Mouse (Mus musculus) liver, postnatal 0 days (tissue): ENCODE measurements at regions not wholly inside any gene's neighbourhood (a gene's known extent, or its start where the extent isn't known, plus 50 kb on each side); places are given as distances from the start of the nearest gene placed in this dataset.

ENCODE experiments used
- ATAC-seq: fragments of 200-750 bp; cut with Nextera tagmentation; 2 replicates; pipeline ENCODE4 v1.8.0; 2017; ENCODE audit warnings: mild to moderate bottlenecking, moderate library complexity
- DNase-seq: peaks from one replicate; pipeline ENCODE4 v3.0.0-alpha.2; 2016
- H3K27ac ChIP-seq: fragments of 300-500 bp; sonication (generic); 2 replicates; pipeline ENCODE4 v1.5.1; 2014; ENCODE audit warnings: antibody characterized with exemption, moderate library complexity, mild to moderate bottlenecking, low read depth
- H3K27me3 ChIP-seq: fragments of 300-500 bp; sonication (generic); 2 replicates; pipeline ENCODE4 v1.6.1; 2014; ENCODE audit warnings: low read length, control low read depth, mixed read lengths; ENCODE audit not compliant: insufficient read depth
- H3K36me3 ChIP-seq: fragments of 300-500 bp; sonication (generic); replicated peaks from 2 replicates; pipeline ENCODE4 v1.6.1; 2014; ENCODE audit warnings: mild to moderate bottlenecking, control low read depth, low read length, moderate library complexity, mixed read lengths; ENCODE audit not compliant: insufficient read depth
- H3K4me1 ChIP-seq: fragments of 300-500 bp; sonication (generic); 2 replicates; pipeline ENCODE4 v1.6.1; 2014; ENCODE audit warnings: antibody characterized with exemption, mild to moderate bottlenecking, control low read depth; ENCODE audit not compliant: insufficient read depth
- H3K4me2 ChIP-seq: fragments of 300-500 bp; sonication (generic); 2 replicates; pipeline ENCODE4 v1.6.1; 2014; ENCODE audit warnings: low read depth, mild to moderate bottlenecking, low read length, moderate library complexity, mixed read lengths
- H3K4me3 ChIP-seq: fragments of 300-500 bp; sonication (generic); 2 replicates; pipeline ENCODE4 v1.5.1; 2014; ENCODE audit warnings: low read depth, low read length
- H3K9ac ChIP-seq: fragments of 300-500 bp; sonication (generic); replicated peaks from 2 replicates; pipeline ENCODE4 v1.6.1; 2014; ENCODE audit warnings: mild to moderate bottlenecking, moderate library complexity
- H3K9me3 ChIP-seq: fragments of 300-500 bp; sonication (generic); 2 replicates; pipeline ENCODE4 v1.6.1; 2016; ENCODE audit warnings: mild to moderate bottlenecking, control low read depth, low read length, mixed read lengths
- CTCF ChIP-seq: sonication (generic); IDR thresholded peaks from 2 replicates; pipeline ENCODE4 v1.5.1; 2016; ENCODE audit warnings: antibody characterized with exemption, low read depth
- EP300 ChIP-seq: IDR thresholded peaks from 2 replicates; pipeline ENCODE4 v1.6.1; 2016; ENCODE audit warnings: antibody characterized with exemption, low read depth, mild to moderate bottlenecking
- WGBS: fragments of 180-500 bp; shearing (Covaris S2); extraction: QIAGEN DNeasy Blood & Tissue Kit; methylation state at CpG from one replicate; pipeline ENCODE4 v1.1.7; 2014; ENCODE audit not compliant: insufficient replicate concordance; 5-methylcytosine and 5-hydroxymethylcytosine counted together

DNA sequence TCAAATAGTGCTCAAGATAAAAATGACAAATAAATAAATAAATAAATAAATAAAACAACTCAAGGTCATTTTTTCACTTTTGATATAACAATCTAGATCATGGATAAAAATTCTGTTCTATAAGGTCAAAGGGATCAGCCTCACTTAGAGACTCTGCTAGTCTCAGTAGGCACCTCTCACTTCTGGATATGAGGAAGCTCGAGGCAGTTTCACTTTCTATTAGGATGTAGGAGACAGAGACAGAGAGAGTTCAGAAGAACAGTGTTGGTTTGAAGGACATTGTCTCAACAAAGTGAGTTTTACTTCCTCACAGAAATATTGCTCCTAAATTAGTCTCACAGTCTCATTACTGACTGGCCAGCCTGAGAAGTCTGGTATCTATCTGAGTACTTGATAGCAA lies 458.9 kb downstream of the Trib2 start:
- H3K9me3 ChIP-seq = no peaks in the 10 kb centered on the region
- WGBS = 58% methylated on average over 1 of the region's 1 CpGs
- TF ChIP-seq EP300 (no peak), CTCF (no peak)
- H3K4me1 ChIP-seq = no peaks in the 10 kb centered on the region
- no peak overlapping the region for H3K27ac ChIP-seq
- H3K4me3 ChIP-seq = no peak overlapping the region
- ATAC-seq (no peak), DNase-seq (no peak)
- H3K27me3 ChIP-seq = no peaks in the 10 kb centered on the region
- H3K9ac ChIP-seq = no peak overlapping the region
- H3K4me2 ChIP-seq = no peak overlapping the region
- no peaks in the 10 kb centered on the region for H3K36me3 ChIP-seq

DNA sequence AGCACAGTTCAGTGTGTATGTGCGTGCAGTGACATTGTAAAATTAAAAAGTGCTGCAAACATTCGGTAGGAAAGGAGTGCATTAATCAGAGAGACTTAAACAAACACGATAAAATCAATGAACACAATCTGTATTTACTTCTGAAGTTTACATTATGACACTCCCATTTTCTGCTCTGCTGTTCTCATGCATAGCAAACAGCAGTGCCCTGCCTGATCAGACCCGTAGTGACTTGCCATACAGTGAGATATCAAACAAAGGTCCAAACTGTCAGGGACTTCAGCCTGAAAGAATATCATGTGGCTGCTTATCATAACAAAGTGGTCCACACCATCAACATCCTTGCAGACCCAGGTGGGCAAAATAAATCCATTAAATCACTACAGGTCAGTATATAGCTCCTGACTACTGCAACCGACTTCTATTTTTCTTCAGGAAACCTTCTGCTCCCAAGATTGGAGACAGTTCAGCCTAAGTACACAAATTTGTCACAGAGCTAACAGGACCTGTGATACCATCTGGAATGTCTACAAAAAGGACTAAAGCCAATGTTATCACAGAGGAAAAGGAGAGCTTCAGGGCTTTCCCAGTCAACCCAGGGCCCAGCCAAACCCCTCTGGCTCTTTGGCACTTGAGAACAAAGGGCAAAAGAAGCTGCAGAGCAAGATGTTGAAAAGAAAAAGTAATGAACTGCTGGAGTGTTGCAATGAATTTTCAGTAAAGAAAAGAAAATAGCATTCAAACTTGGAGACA lies 495.8 kb downstream of the Trib2 start:
- no peak overlapping the region for H3K4me3 ChIP-seq
- H3K27me3 ChIP-seq = no peaks in the 10 kb centered on the region
- H3K9me3 ChIP-seq = no peaks in the 10 kb centered on the region
- DNase-seq = no peak
- no peaks in the 10 kb centered on the region for H3K36me3 ChIP-seq
- TF ChIP-seq CTCF (no peak), EP300 (no peak)
- no peak overlapping the region for H3K9ac ChIP-seq
- no peak for ATAC-seq
- no peaks in the 10 kb centered on the region for H3K4me1 ChIP-seq
- H3K4me2 ChIP-seq = no peak overlapping the region
- H3K27ac ChIP-seq = no peak overlapping the region
- 52% methylated on average over 5 of the region's 5 CpGs for WGBS

DNA sequence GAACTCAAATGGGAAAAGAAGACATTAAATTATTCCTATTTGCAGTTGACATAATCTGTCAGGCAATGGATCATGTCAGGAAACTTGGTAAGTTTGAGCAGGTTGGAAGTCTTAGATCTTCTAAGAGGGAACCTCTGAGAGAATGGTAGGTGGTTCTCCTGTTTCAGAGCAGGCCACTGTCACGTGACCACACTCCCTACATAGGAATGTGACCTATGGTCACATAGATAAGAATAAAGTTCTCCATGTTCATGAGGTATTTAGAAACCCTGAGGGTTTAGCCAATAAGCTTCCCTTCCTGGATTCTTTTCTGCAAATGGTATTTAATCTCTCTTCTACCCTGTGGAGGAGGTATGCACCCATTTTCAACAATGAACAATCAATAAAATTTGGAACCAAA lies 497.1 kb downstream of the Trib2 start:
- Histone ChIP-seq H3K9me3 (no peaks in the 10 kb centered on the region), H3K27me3 (no peaks in the 10 kb centered on the region), H3K27ac (no peak overlapping the region), H3K4me3 (no peak overlapping the region), H3K9ac (no peak overlapping the region), H3K36me3 (no peaks in the 10 kb centered on the region), H3K4me1 (no peaks in the 10 kb centered on the region), H3K4me2 (no peak overlapping the region)
- DNase-seq (no peak), ATAC-seq (no peak)
- no peak for TF ChIP-seq EP300
- TF ChIP-seq CTCF = no peak
- WGBS = 28% methylated on average over 1 of the region's 1 CpGs

DNA sequence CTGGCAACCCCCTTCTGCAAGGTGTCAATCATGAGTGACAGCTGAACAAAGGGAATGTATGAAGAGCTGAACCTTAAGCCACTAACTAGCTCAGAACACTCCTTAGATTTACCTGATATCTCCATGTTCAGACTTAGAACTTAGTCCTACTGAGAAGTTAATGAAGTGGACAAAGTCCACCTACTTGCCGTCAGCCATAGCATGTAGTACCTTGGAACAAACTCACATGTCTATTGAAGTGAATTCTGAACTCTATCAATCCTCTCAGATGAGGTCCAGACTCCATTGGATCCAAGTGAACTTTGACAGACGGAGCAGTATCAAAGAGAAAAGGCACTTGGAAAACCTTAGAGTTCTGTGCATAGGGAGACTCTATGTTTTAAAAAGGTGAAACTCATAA lies 521.8 kb downstream of the Trib2 start:
- no peaks in the 10 kb centered on the region for H3K9me3 ChIP-seq
- no peak for TF ChIP-seq EP300
- no peak for TF ChIP-seq CTCF
- no peaks in the 10 kb centered on the region for H3K4me1 ChIP-seq
- no peak overlapping the region for H3K4me2 ChIP-seq
- ATAC-seq (no peak), DNase-seq (no peak)
- no peaks in the 10 kb centered on the region for H3K27me3 ChIP-seq
- H3K27ac ChIP-seq = no peak overlapping the region
- WGBS = 75% methylated on average over 2 of the region's 2 CpGs
- no peak overlapping the region for H3K9ac ChIP-seq
- no peaks in the 10 kb centered on the region for H3K36me3 ChIP-seq
- no peak overlapping the region for H3K4me3 ChIP-seq

DNA sequence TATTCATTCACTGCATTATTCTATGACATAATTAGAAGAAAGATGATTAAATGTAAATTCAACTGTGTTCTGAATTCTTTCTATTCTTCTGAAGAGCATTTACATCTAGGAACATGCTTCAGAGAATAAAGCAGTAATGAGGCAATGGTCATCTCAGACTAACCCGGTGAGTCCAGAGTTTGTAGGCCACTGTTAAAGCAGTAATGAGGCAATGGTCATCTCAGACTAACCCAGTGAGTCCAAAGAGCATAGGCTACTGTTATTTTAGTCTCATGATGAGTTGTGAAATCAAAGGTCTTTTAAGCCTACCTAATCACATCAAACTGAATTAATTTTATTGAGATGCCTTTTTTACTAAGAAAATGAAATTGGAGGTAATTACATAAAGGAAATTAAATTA lies 554.6 kb downstream of the Trib2 start:
- no peak for DNase-seq

DNA sequence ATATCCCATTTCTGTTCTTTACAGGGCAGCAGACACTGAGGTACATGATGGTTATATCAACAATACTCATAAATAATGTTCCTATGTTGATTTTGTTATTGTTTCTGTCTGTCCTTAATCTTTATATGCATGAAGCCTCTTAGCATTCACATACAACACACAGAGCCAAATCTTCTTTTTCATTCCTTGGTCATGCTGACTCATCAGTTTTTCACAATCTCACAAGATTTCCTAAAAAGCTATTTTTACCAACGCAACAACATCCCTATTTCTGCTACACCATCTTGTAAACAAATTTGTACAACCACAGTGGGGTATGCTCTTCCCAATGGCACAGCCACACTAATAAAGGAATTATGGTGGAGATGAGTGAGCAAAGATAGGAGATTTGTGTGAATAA lies 555.1 kb downstream of the Trib2 start:
- Histone ChIP-seq H3K9me3 (no peaks in the 10 kb centered on the region), H3K27me3 (no peaks in the 10 kb centered on the region), H3K27ac (no peak overlapping the region), H3K4me3 (no peak overlapping the region), H3K4me2 (no peak overlapping the region), H3K36me3 (no peaks in the 10 kb centered on the region), H3K4me1 (no peaks in the 10 kb centered on the region), H3K9ac (no peak overlapping the region)
- TF ChIP-seq CTCF = no peak
- no peak for TF ChIP-seq EP300
- DNase-seq (no peak), ATAC-seq (no peak)
- 64% methylated on average over 1 of the region's 1 CpGs for WGBS

More for the DNA sequence above, 554.6 kb downstream of the Trib2 start:
- no peaks in the 10 kb centered on the region for H3K36me3 ChIP-seq
- no peak overlapping the region for H3K9ac ChIP-seq
- H3K27me3 ChIP-seq = no peaks in the 10 kb centered on the region
- H3K4me3 ChIP-seq = no peak overlapping the region
- no peaks in the 10 kb centered on the region for H3K4me1 ChIP-seq
- TF ChIP-seq CTCF = no peak
- TF ChIP-seq EP300 = no peak
- H3K9me3 ChIP-seq = no peaks in the 10 kb centered on the region
- WGBS = 75% methylated on average over 1 of the region's 1 CpGs
- H3K4me2 ChIP-seq = no peak overlapping the region
- no peak for ATAC-seq
- no peak overlapping the region for H3K27ac ChIP-seq

DNA sequence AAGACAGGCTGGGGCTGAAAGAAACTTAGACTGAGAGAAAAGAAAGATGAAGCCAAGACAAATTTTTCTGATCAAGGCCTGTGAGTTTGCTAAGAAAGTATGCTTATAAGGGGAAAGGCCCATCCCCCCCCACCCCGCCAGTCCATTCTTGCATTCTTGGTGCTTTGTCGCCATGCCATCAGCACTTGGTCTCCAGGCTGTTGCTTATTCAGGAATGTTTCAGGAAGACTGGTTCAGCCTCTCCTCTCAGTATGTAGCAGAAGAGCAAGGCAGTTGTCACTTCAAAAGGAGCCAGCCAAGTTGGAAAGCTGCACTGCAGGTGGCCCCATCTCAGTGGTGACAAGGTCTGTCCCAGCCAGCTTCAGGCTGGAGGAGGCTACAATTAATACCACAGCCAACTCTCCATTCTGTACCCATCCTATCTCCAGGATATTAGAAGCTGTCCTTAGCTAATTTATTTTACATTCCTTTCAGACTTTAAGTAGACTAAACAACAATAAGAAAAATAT lies 555.8 kb downstream of the Trib2 start:
- TF ChIP-seq EP300 (no peak), CTCF (no peak)
- no peak overlapping the region for H3K27ac ChIP-seq
- H3K4me1 ChIP-seq = no peaks in the 10 kb centered on the region
- H3K36me3 ChIP-seq = no peaks in the 10 kb centered on the region
- H3K9ac ChIP-seq = no peak overlapping the region
- H3K4me3 ChIP-seq = no peak overlapping the region
- H3K27me3 ChIP-seq = no peaks in the 10 kb centered on the region
- no peak for DNase-seq
- no peak overlapping the region for H3K4me2 ChIP-seq
- ATAC-seq = no peak
- WGBS = 71% methylated on average over 2 of the region's 2 CpGs
- no peaks in the 10 kb centered on the region for H3K9me3 ChIP-seq
